ENCODE assay signal across 22 mouse cellular contexts in the genomic region with DNA sequence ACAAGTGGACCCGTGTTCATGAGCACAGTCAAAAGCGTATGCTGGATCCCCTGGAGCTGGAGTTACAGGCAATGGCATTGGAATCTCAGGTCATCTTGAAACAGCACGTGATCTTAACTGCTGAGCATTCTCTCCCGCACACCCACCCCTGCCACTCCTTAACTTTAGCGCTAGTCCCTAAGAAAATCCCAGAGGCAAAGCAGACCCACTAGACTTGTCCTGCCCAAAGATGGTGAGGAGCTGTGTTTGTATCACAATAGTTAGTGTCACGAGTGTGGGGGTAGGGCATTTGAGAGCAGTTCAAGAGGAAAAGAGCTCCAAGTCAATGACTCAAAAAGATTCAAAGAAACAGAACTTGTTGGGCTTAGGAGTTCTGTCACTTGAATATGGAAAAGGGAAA.
"Had no signal": no experiment of that assay in that cellular context is flagged by ENCODE, and none has a peak within 500 bp of the region (broad histone marks: within the 10 kb centered on the region; RNA-seq: fewer than 3 reads in every experiment).

No protein-coding gene starts in this region.

- DNase-seq: gastrocnemius, postnatal 25 days; heart, adult 18-20 months; heart, postnatal 10 days; kidney, adult 11 months; kidney, adult 2 months; kidney, adult 9 months; kidney, postnatal 14 days; kidney, postnatal 36 days; layer of hippocampus, postnatal 36 days; left cerebral cortex, postnatal 4 days had no signal

- ATAC-seq: hindbrain, postnatal 0 days; intestine, embryonic 16.5 days; liver, embryonic 12.5 days had no signal

- H3K4me2 ChIP-seq: heart, embryonic 12.5 days; hindbrain, embryonic 13.5 days; hindbrain, embryonic 15.5 days; kidney, embryonic 15.5 days; limb, embryonic 13.5 days; limb, embryonic 15.5 days; liver, embryonic 12.5 days had no signal

- H3K4me3 ChIP-seq: heart, embryonic 10.5 days; heart, embryonic 12.5 days; hindbrain, embryonic 13.5 days; hindbrain, embryonic 15.5 days; kidney, embryonic 15.5 days; limb, embryonic 13.5 days; limb, embryonic 15.5 days; liver, embryonic 12.5 days had no signal

- H3K36me3 ChIP-seq: heart, embryonic 10.5 days; heart, embryonic 12.5 days; hindbrain, embryonic 13.5 days; hindbrain, embryonic 15.5 days; kidney, embryonic 15.5 days; limb, embryonic 13.5 days; limb, embryonic 15.5 days; liver, embryonic 12.5 days had no signal

- H3K4me1 ChIP-seq: heart, embryonic 10.5 days; heart, embryonic 12.5 days; hindbrain, embryonic 13.5 days; hindbrain, embryonic 15.5 days; kidney, embryonic 15.5 days; limb, embryonic 13.5 days; limb, embryonic 15.5 days; liver, embryonic 12.5 days had no signal

- H3K27me3 ChIP-seq: heart, embryonic 12.5 days; hindbrain, embryonic 13.5 days; hindbrain, embryonic 15.5 days; kidney, embryonic 15.5 days; limb, embryonic 13.5 days; limb, embryonic 15.5 days; liver, embryonic 12.5 days had no signal

- H3K9me3 ChIP-seq: heart, embryonic 10.5 days; heart, embryonic 12.5 days; hindbrain, embryonic 13.5 days; hindbrain, embryonic 15.5 days; kidney, embryonic 15.5 days; limb, embryonic 13.5 days; limb, embryonic 15.5 days; liver, embryonic 12.5 days had no signal

- H3K27ac ChIP-seq: heart, embryonic 10.5 days; hindbrain, embryonic 13.5 days; hindbrain, embryonic 15.5 days; hindbrain, postnatal 0 days; kidney, embryonic 15.5 days; kidney, postnatal 0 days; limb, embryonic 13.5 days; limb, embryonic 15.5 days; liver, embryonic 12.5 days; liver, embryonic 14.5 days had no signal

- H3K9ac ChIP-seq: heart, embryonic 12.5 days; hindbrain, embryonic 13.5 days; hindbrain, embryonic 15.5 days; kidney, embryonic 15.5 days; limb, embryonic 13.5 days; limb, embryonic 15.5 days; liver, embryonic 12.5 days; liver, embryonic 14.5 days had no signal
